Mouse (Mus musculus) heart, embryonic 16.5 days (tissue): ENCODE data around the gene Cutc. TPM values are rescaled to one million over a fixed set of nuclear protein-coding genes. Genes with fewer than 3 reads are reported as not detected.

Experiments used
- ATAC-seq: fragments of 200-750 bp; cut with Nextera tagmentation; replicated peaks from 2 replicates; pipeline ENCODE4 v1.8.0; 2017; ENCODE audit warnings: moderate number of reproducible peaks; ENCODE audit not compliant: insufficient read depth, low FRiP score; ENCODE audit errors: extremely low read depth
- H3K27ac ChIP-seq: fragments of 300-500 bp; sonication (generic); 2 replicates; pipeline ENCODE4 v1.5.1; 2014; ENCODE audit warnings: mild to moderate bottlenecking, low read length, control low read depth, moderate library complexity
- H3K27me3 ChIP-seq: fragments of 300-500 bp; sonication (generic); 2 replicates; pipeline ENCODE4 v1.6.1; 2014; ENCODE audit warnings: low read length, mixed read lengths; ENCODE audit not compliant: control insufficient read depth, insufficient read depth
- H3K36me3 ChIP-seq: fragments of 300-500 bp; sonication (generic); 2 replicates; pipeline ENCODE4 v1.6.1; 2014; ENCODE audit not compliant: control insufficient read depth, insufficient read depth
- H3K4me1 ChIP-seq: fragments of 300-500 bp; sonication (generic); 2 replicates; pipeline ENCODE4 v1.6.1; 2014; ENCODE audit warnings: low read length, mixed read lengths; ENCODE audit not compliant: control insufficient read depth, insufficient read depth
- H3K4me2 ChIP-seq: fragments of 300-500 bp; sonication (generic); 2 replicates; pipeline ENCODE4 v1.6.1; 2014; ENCODE audit warnings: low read depth, mild to moderate bottlenecking, control low read depth, low read length
- H3K4me3 ChIP-seq: fragments of 300-500 bp; sonication (generic); 2 replicates; pipeline ENCODE4 v1.5.1; 2014; ENCODE audit warnings: mild to moderate bottlenecking, control low read depth, low read length
- H3K9ac ChIP-seq: fragments of 300-500 bp; sonication (generic); 2 replicates; pipeline ENCODE4 v1.6.1; 2014; ENCODE audit warnings: low read length, control low read depth
- H3K9me3 ChIP-seq: fragments of 300-500 bp; sonication (generic); replicated peaks from 2 replicates; pipeline ENCODE4 v1.6.1; 2016; ENCODE audit warnings: low read length; ENCODE audit not compliant: control insufficient read depth
- WGBS: fragments of 180-500 bp; shearing (Covaris S2); extraction: QIAGEN DNeasy Blood & Tissue Kit; methylation state at CpG from one replicate; pipeline ENCODE4 v1.1.7; 2014; 5-methylcytosine and 5-hydroxymethylcytosine counted together
- polyA plus RNA-seq: library from polyadenylated mRNA; unstranded; fragments of >200 nt; fragmentation: Nextera tagmentation; extraction: Ambion mirVana; gene quantifications from 2 replicates; pipeline ENCODE4 v1.2.1, GENCODE M21; 2015

The Cutc gene
- polyA plus RNA-seq, 1 experiment from 2014 or later, result 11.4 TPM

- Histone ChIP-seq H3K4me1 (no peaks in the 10 kb centered on the region), H3K4me3 (no peak overlapping the region), H3K9ac (no peak overlapping the region), H3K4me2 (no peak overlapping the region), H3K36me3 (peaks cover 29% of the 10 kb centered on the region), H3K27ac (no peak overlapping the region), H3K27me3 (peaks cover 5% of the 10 kb centered on the region; the same call in 1 of the 2 replicates), H3K9me3 (no peaks in the 10 kb centered on the region)
- ATAC-seq, result no peak
- 83% methylated on average over 8 of the region's 8 CpGs for WGBS
Observed at GRCm38 (mm10) chr19:43722891-43723290, 29.9 kb upstream of the Cutc start.

GRCm38 (mm10) chr19:43723501-43723900 lies 29.3 kb upstream of the Cutc start:
- Histone ChIP-seq H3K9ac (no peak overlapping the region), H3K4me2 (no peak overlapping the region), H3K4me3 (no peak overlapping the region), H3K9me3 (no peaks in the 10 kb centered on the region), H3K27ac (no peak overlapping the region), H3K36me3 (peaks cover 28% of the 10 kb centered on the region), H3K4me1 (no peaks in the 10 kb centered on the region), H3K27me3 (peaks cover 5% of the 10 kb centered on the region; the same call in 1 of the 2 replicates)
- no peak for ATAC-seq
- WGBS, result 79% methylated on average over 10 of the region's 10 CpGs

- Histone ChIP-seq H3K27ac (no peak overlapping the region), H3K4me3 (no peak overlapping the region), H3K27me3 (peaks cover 5% of the 10 kb centered on the region; the same call in 1 of the 2 replicates), H3K9ac (no peak overlapping the region), H3K9me3 (no peaks in the 10 kb centered on the region), H3K36me3 (peaks cover 28% of the 10 kb centered on the region), H3K4me2 (no peak overlapping the region), H3K4me1 (no peaks in the 10 kb centered on the region)
- 92% methylated on average over 20 of the region's 20 CpGs for WGBS
- no peak for ATAC-seq
Observed at GRCm38 (mm10) chr19:43724194-43724593, 28.6 kb upstream of the Cutc start.

GRCm38 (mm10) chr19:43724821-43725220 lies 28.0 kb upstream of the Cutc start:
- Histone ChIP-seq H3K4me3 (no peak overlapping the region), H3K36me3 (peaks cover 28% of the 10 kb centered on the region), H3K9me3 (no peaks in the 10 kb centered on the region), H3K4me2 (no peak overlapping the region), H3K27ac (no peak overlapping the region), H3K27me3 (peaks cover 5% of the 10 kb centered on the region; the same call in 1 of the 2 replicates), H3K4me1 (peaks cover 4% of the 10 kb centered on the region; the same call in 1 of the 2 replicates), H3K9ac (no peak overlapping the region)
- no peak for ATAC-seq
- 86% methylated on average over 7 of the region's 7 CpGs for WGBS

GRCm38 (mm10) chr19:43726510-43727146 lies 26.2 kb upstream of the Cutc start:
- 90% methylated on average over 15 of the region's 15 CpGs for WGBS
- Histone ChIP-seq H3K9me3 (no peaks in the 10 kb centered on the region), H3K27me3 (peaks cover 3% of the 10 kb centered on the region; the same call in 1 of the 2 replicates), H3K27ac (no peak overlapping the region), H3K4me3 (no peak overlapping the region), H3K36me3 (peaks cover 18% of the 10 kb centered on the region), H3K4me2 (no peak overlapping the region), H3K4me1 (peaks cover 4% of the 10 kb centered on the region; the same call in 1 of the 2 replicates), H3K9ac (no peak overlapping the region)
- no peak for ATAC-seq

- H3K9ac ChIP-seq, result peak overlapping the region; percentile 60
- 0 out of 2 replicates have a peak overlapping the region, but pooled peaks have one; percentile 27 for H3K27ac ChIP-seq
- H3K9me3 ChIP-seq, result no peaks in the 10 kb centered on the region
- H3K27me3 ChIP-seq, result no peaks in the 10 kb centered on the region
- peak overlapping the region; percentile 48 for H3K4me3 ChIP-seq
- 37% methylated on average over 22 of the region's 22 CpGs for WGBS
- peaks cover 4% of the 10 kb centered on the region; the same call in 1 of the 2 replicates for H3K4me1 ChIP-seq
- peaks cover 9% of the 10 kb centered on the region for H3K36me3 ChIP-seq
- no peak for ATAC-seq
- peak overlapping the region; percentile 64 for H3K4me2 ChIP-seq
Observed at GRCm38 (mm10) chr19:43729296-43730036, 23.3 kb upstream of the Cutc start.

GRCm38 (mm10) chr19:43730037-43730428 lies 22.8 kb upstream of the Cutc start:
- 42% methylated on average over 8 of the region's 8 CpGs for WGBS
- Histone ChIP-seq H3K9ac (peak overlapping the region; percentile 60), H3K27me3 (no peaks in the 10 kb centered on the region), H3K36me3 (peaks cover 9% of the 10 kb centered on the region), H3K27ac (no peak overlapping the region), H3K4me1 (peaks cover 4% of the 10 kb centered on the region; the same call in 1 of the 2 replicates), H3K9me3 (no peaks in the 10 kb centered on the region), H3K4me3 (peak overlapping the region; percentile 48), H3K4me2 (peak overlapping the region; percentile 64)
- no peak for ATAC-seq

- ATAC-seq, result no peak
- WGBS, result 64% methylated on average over 7 of the region's 7 CpGs
- Histone ChIP-seq H3K27me3 (no peaks in the 10 kb centered on the region), H3K4me2 (no peak overlapping the region), H3K9ac (no peak overlapping the region), H3K27ac (no peak overlapping the region), H3K9me3 (no peaks in the 10 kb centered on the region), H3K4me3 (no peak overlapping the region), H3K36me3 (peaks cover 11% of the 10 kb centered on the region), H3K4me1 (peaks cover 4% of the 10 kb centered on the region; the same call in 1 of the 2 replicates)
Observed at GRCm38 (mm10) chr19:43731157-43731556, 21.6 kb upstream of the Cutc start.

GRCm38 (mm10) chr19:43738409-43738808 lies 14.4 kb upstream of the Cutc start:
- Histone ChIP-seq H3K27ac (no peak overlapping the region), H3K4me2 (no peak overlapping the region), H3K27me3 (no peaks in the 10 kb centered on the region), H3K9me3 (no peaks in the 10 kb centered on the region), H3K4me1 (no peaks in the 10 kb centered on the region), H3K4me3 (no peak overlapping the region), H3K36me3 (peaks cover 51% of the 10 kb centered on the region), H3K9ac (no peak overlapping the region)
- ATAC-seq, result no peak
- 93% methylated on average over 10 of the region's 10 CpGs for WGBS
